Mouse (Mus musculus): Measurements from ENCODE around the gene Dnajc5g. TPM values are rescaled to one million over a fixed set of nuclear protein-coding genes. Genes with fewer than 3 reads are reported as not detected.

Gene Dnajc5g
- total and polyA plus RNA-seq, 2 experiments = not detected

DNA sequence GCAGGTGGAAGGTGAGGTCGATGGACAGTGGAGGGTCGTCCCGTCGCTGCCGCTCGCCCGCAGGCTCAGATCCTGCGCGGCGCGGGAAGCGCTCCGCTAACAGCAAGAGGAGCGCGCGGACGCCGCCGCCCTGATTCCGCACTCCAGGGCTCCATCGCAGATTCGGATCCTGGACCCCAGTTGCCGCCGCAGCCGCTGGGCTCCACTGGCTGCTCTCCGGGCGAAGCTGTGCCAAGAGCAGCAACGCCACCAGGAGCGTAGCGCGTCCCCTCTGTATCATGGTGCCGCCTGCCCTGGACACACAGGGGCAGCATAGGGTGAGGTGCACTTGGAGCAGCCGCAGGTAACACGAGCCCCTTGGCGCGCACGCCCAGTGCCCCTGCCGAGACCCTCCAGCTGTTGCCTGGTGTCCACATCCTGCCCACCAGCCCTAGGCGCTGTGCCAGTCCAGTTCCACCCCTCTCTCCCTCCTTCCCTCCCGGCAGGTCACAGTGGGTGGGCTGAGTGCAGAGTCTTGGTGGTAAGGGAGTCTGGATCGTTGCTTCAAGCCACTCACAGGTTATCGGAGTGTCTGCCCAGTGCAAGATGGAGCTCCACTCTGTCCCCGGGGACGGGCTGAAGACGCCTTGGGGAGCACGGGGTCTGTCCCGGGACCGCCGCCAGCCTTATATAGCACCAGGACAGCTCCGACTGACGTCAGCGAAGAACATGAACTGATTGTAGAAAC is 32.3 kb downstream of the Dnajc5g start, which contains the start of gene Ucn:
TSS of gene Ucn (minus strand) at position 589 of the 727 bp plus-strand sequence.
- H3K27me3 ChIP-seq (ENCODE audit: control insufficient read depth, insufficient read depth, low read length) = peaks cover 17% of the 10 kb centered on the region
- no peak for DNase-seq (ENCODE audit: extremely low read depth, low read depth, low spot score)
- H3K36me3 ChIP-seq (ENCODE audit: control insufficient read depth, insufficient read depth, low read length) = peaks cover 6% of the 10 kb centered on the region; the same call in 1 of the 2 replicates

DNA sequence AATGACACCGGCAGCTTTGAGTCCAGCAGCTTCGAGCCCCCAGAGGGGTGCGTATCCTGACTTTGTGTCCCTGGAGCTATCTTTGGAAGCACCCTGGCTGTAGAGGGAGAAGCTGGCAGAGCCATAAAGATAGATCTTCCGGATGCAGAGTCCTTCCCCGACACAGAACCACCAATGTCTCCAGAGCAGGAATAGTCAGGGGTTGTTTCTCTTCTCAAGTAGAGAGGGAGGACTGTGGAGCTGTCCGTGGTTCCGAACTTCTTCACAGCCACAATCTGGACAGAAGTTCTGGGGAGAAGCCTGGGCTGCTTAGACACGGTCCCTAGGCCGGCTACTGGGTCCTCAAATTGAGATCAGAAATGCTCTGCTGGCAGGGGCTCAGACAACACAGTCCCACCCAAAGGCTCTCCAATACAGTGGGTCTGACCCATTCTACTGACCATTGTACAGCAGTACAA is 32.9 kb downstream of the Dnajc5g start:
- H3K4me3 ChIP-seq (ENCODE audit: insufficient read depth, low read depth, low read length) = no peak overlapping the region
- no peak for DNase-seq (ENCODE audit: extremely low read depth, low read depth, low spot score)

More for the DNA sequence above, 32.3 kb downstream of the Dnajc5g start, which contains the start of gene Ucn:
- Histone ChIP-seq H3K79me2 (ENCODE audit: control insufficient read depth, insufficient read depth, low read length) (no peaks in the 10 kb centered on the region), H3K9ac (ENCODE audit: low read depth, low read length) (no peak within 1 kb of the TSS), H3K27ac (replicated peaks; ENCODE audit: insufficient read depth, low read depth, low read length) (no peak within 1 kb of the TSS), H3K4me3 (ENCODE audit: insufficient read depth, low read depth, low read length) (no peak within 1 kb of the TSS), H3K4me1 (ENCODE audit: control insufficient read depth, insufficient read depth, low read length) (no peaks in the 10 kb centered on the region; the same call in 1 of the 2 replicates)
- TF ChIP-seq CTCF (IDR thresholded peaks at IDR 0.05; ENCODE audit: low read depth, low read length) = no peak
- WGBS = 4% methylated on average over 52 of the region's 52 CpGs

DNA sequence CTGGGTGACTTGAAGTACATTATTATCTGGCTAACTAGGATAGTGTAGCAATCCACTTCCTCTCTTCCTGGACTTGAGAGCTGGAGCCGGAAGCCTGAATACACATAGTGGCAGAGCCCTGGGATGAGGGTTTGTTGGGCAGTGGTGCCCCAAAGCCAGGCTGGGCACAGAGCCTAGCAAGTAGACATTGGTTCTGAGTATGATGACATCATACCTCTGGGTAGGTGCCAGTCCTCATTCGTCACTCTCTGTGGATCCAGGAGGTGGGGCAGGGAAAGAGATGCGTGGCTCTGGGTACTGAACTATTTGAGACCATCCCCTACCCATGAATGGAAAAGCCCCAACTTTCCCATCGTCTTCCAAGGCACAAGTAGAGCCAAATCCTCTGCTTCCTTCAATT is 43.7 kb downstream of the Dnajc5g start:
- no peaks in the 10 kb centered on the region for H3K79me2 ChIP-seq (ENCODE audit: control insufficient read depth, insufficient read depth, low read length)
- peaks cover 3% of the 10 kb centered on the region; the same call in 1 of the 2 replicates for H3K36me3 ChIP-seq (ENCODE audit: control insufficient read depth, insufficient read depth, low read length)
- TF ChIP-seq POLR2A (IDR thresholded peaks at IDR 0.05; ENCODE audit: extremely low read depth, insufficient read depth, low read length) = no peak
- TF ChIP-seq CTCF (IDR thresholded peaks at IDR 0.05; ENCODE audit: low read depth, low read length) = no peak
- H3K27ac ChIP-seq (replicated peaks; ENCODE audit: insufficient read depth, low read depth, low read length) = no peak overlapping the region
- no peak overlapping the region for H3K9ac ChIP-seq (ENCODE audit: low read depth, low read length)
- no peak overlapping the region for H3K4me3 ChIP-seq (ENCODE audit: insufficient read depth, low read depth, low read length)
- DNase-seq (ENCODE audit: extremely low read depth, low read depth, low spot score) = peak; percentile 13
- H3K4me1 ChIP-seq (ENCODE audit: control insufficient read depth, insufficient read depth, low read length) = peaks cover 7% of the 10 kb centered on the region; the same call in 1 of the 2 replicates
- H3K27me3 ChIP-seq (ENCODE audit: control insufficient read depth, insufficient read depth, low read length) = no peaks in the 10 kb centered on the region
- 57% methylated on average over 4 of the region's 4 CpGs for WGBS

More for the DNA sequence above, 32.9 kb downstream of the Dnajc5g start:
- Histone ChIP-seq H3K79me2 (ENCODE audit: control insufficient read depth, insufficient read depth, low read length) (no peaks in the 10 kb centered on the region), H3K4me1 (ENCODE audit: control insufficient read depth, insufficient read depth, low read length) (no peaks in the 10 kb centered on the region; the same call in 1 of the 2 replicates), H3K27me3 (ENCODE audit: control insufficient read depth, insufficient read depth, low read length) (peaks cover 17% of the 10 kb centered on the region), H3K9ac (ENCODE audit: low read depth, low read length) (no peak overlapping the region), H3K27ac (replicated peaks; ENCODE audit: insufficient read depth, low read depth, low read length) (no peak overlapping the region), H3K36me3 (ENCODE audit: control insufficient read depth, insufficient read depth, low read length) (peaks cover 8% of the 10 kb centered on the region; the same call in 1 of the 2 replicates)
- 20% methylated on average over 9 of the region's 9 CpGs for WGBS
- TF ChIP-seq POLR2A (IDR thresholded peaks at IDR 0.05; ENCODE audit: extremely low read depth, insufficient read depth, low read length) (no peak), CTCF (IDR thresholded peaks at IDR 0.05; ENCODE audit: low read depth, low read length) (no peak)

DNA sequence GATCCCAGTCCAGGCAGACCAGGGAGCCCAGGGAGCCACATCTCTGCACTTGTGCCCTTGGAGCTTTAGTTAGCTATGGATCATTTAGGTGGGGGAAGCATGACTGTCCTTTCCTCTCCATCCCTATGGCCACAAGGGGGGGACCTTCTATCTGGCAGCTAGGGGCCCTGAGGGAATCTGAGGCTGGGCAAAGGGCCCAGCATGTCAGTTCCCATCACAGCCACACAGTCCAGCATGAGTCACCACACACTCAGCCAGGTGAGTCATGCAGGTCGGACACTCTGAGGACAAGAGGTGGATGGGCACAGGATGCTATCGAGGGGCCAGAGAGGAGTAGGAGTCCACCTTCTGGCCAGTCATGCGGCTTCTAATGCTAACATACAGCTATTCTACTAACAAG is 45.7 kb downstream of the Dnajc5g start:
- Histone ChIP-seq H3K4me3 (ENCODE audit: insufficient read depth, low read depth, low read length) (no peak overlapping the region), H3K4me1 (ENCODE audit: control insufficient read depth, insufficient read depth, low read length) (peaks cover 7% of the 10 kb centered on the region; the same call in 1 of the 2 replicates), H3K9ac (ENCODE audit: low read depth, low read length) (no peak overlapping the region), H3K36me3 (ENCODE audit: control insufficient read depth, insufficient read depth, low read length) (peaks cover under 1% of the 10 kb centered on the region; the same call in 1 of the 2 replicates), H3K27ac (replicated peaks; ENCODE audit: insufficient read depth, low read depth, low read length) (no peak overlapping the region), H3K79me2 (ENCODE audit: control insufficient read depth, insufficient read depth, low read length) (no peaks in the 10 kb centered on the region), H3K27me3 (ENCODE audit: control insufficient read depth, insufficient read depth, low read length) (no peaks in the 10 kb centered on the region)
- DNase-seq (ENCODE audit: extremely low read depth, low read depth, low spot score) = no peak
- TF ChIP-seq CTCF (IDR thresholded peaks at IDR 0.05; ENCODE audit: low read depth, low read length) = no peak
- TF ChIP-seq POLR2A (IDR thresholded peaks at IDR 0.05; ENCODE audit: extremely low read depth, insufficient read depth, low read length) = no peak
- 75% methylated on average over 3 of the region's 3 CpGs for WGBS

DNA sequence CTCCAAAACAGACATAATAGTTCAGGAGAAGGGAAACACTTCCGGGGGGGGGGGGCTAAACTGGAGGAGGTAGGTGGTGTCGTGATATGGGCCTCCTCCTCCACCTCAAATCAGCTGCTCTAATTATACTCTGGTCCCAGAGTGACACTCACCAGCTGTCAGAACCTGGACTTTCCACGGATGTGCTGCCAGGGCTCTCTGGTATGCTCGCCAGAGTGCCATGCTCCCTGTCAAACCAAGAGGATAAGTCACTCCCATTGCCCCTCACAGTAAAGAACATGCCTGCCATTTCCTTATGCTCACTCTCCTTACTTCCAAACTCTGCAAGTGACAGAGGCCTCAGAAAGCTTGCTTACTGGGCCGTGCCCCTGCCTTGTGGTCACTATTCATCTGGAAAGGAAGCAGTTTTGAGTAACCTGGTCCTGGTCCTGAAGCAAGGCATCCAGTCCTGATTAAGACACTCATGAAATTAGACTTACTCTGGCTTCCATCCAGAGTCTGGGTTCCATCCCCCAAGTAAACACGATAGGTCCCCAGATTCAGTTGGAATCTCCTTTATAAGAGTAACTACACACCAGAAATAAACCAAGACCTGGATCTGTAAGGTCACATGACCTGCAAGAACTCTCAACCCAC is 47.5 kb downstream of the Dnajc5g start:
- Histone ChIP-seq H3K36me3 (ENCODE audit: control insufficient read depth, insufficient read depth, low read length) (peaks cover 15% of the 10 kb centered on the region), H3K79me2 (ENCODE audit: control insufficient read depth, insufficient read depth, low read length) (no peaks in the 10 kb centered on the region), H3K4me3 (ENCODE audit: insufficient read depth, low read depth, low read length) (peak overlapping the region; percentile 92), H3K9ac (ENCODE audit: low read depth, low read length) (peak overlapping the region; percentile 35), H3K27me3 (ENCODE audit: control insufficient read depth, insufficient read depth, low read length) (no peaks in the 10 kb centered on the region), H3K4me1 (ENCODE audit: control insufficient read depth, insufficient read depth, low read length) (peaks cover 7% of the 10 kb centered on the region; the same call in 1 of the 2 replicates), H3K27ac (replicated peaks; ENCODE audit: insufficient read depth, low read depth, low read length) (no peak overlapping the region)
- no peak for DNase-seq (ENCODE audit: extremely low read depth, low read depth, low spot score)
- no peak for TF ChIP-seq POLR2A (IDR thresholded peaks at IDR 0.05; ENCODE audit: extremely low read depth, insufficient read depth, low read length)
- TF ChIP-seq CTCF (IDR thresholded peaks at IDR 0.05; ENCODE audit: low read depth, low read length) = no peak
- WGBS = 23% methylated on average over 6 of the region's 6 CpGs

Data from liver, adult 2 months (tissue).